Mouse (Mus musculus): ENCODE measurements around the gene Pde10a. TPM values are rescaled to one million over a fixed set of nuclear protein-coding genes. Genes with fewer than 3 reads are reported as not detected.
A peak's percentile ranks its signal among the peaks of the same experiment; 100 is the strongest.

The Pde10a gene
- polyA plus RNA-seq, 1 experiment from 2014 or later = 24.5 TPM

- no peak for ATAC-seq
- Histone ChIP-seq H3K4me3 (replicated peaks; ENCODE audit: low read length) (no peak overlapping the region), H3K4me1 (replicated peaks; ENCODE audit: control insufficient read depth, insufficient read depth, low read length) (no peaks in the 10 kb centered on the region), H3K4me2 (ENCODE audit: low read length) (no peak overlapping the region), H3K9me3 (ENCODE audit: control insufficient read depth, low read length) (no peaks in the 10 kb centered on the region), H3K27ac (ENCODE audit: low read length) (no peak overlapping the region), H3K9ac (replicated peaks; ENCODE audit: low read depth, low read length) (no peak overlapping the region), H3K36me3 (ENCODE audit: control insufficient read depth, insufficient read depth) (no peaks in the 10 kb centered on the region), H3K27me3 (replicated peaks; ENCODE audit: control insufficient read depth, insufficient read depth, low read length) (no peaks in the 10 kb centered on the region)
- 59% methylated on average over 6 of the region's 6 CpGs for WGBS
Observed at GRCm38 (mm10) chr17:8731073-8731472, 205.9 kb downstream of the Pde10a start.

GRCm38 (mm10) chr17:8736259-8736658 is 211.1 kb downstream of the Pde10a start:
- Histone ChIP-seq H3K4me3 (replicated peaks; ENCODE audit: low read length) (no peak overlapping the region), H3K27me3 (replicated peaks; ENCODE audit: control insufficient read depth, insufficient read depth, low read length) (no peaks in the 10 kb centered on the region), H3K4me2 (ENCODE audit: low read length) (no peak overlapping the region), H3K9ac (replicated peaks; ENCODE audit: low read depth, low read length) (no peak overlapping the region), H3K36me3 (ENCODE audit: control insufficient read depth, insufficient read depth) (no peaks in the 10 kb centered on the region), H3K27ac (ENCODE audit: low read length) (no peak overlapping the region), H3K4me1 (replicated peaks; ENCODE audit: control insufficient read depth, insufficient read depth, low read length) (no peaks in the 10 kb centered on the region), H3K9me3 (ENCODE audit: control insufficient read depth, low read length) (no peaks in the 10 kb centered on the region)
- peak; percentile 89 for ATAC-seq
- WGBS = 28% methylated on average over 6 of the region's 6 CpGs

- H3K4me2 ChIP-seq (ENCODE audit: low read length) = no peak overlapping the region
- no peaks in the 10 kb centered on the region for H3K4me1 ChIP-seq (replicated peaks; ENCODE audit: control insufficient read depth, insufficient read depth, low read length)
- no peak overlapping the region for H3K9ac ChIP-seq (replicated peaks; ENCODE audit: low read depth, low read length)
- WGBS = 74% methylated on average over 3 of the region's 3 CpGs
- peak; percentile 40; the same call in 1 of the 2 replicates for ATAC-seq
- no peaks in the 10 kb centered on the region for H3K27me3 ChIP-seq (replicated peaks; ENCODE audit: control insufficient read depth, insufficient read depth, low read length)
- H3K36me3 ChIP-seq (ENCODE audit: control insufficient read depth, insufficient read depth) = no peaks in the 10 kb centered on the region
- no peak overlapping the region; the same call in 1 of the 2 replicates for H3K27ac ChIP-seq (ENCODE audit: low read length)
- no peaks in the 10 kb centered on the region for H3K9me3 ChIP-seq (ENCODE audit: control insufficient read depth, low read length)
- no peak overlapping the region for H3K4me3 ChIP-seq (replicated peaks; ENCODE audit: low read length)
Observed at GRCm38 (mm10) chr17:8742772-8743171, 217.6 kb downstream of the Pde10a start.

- Histone ChIP-seq H3K9me3 (ENCODE audit: control insufficient read depth, low read length) (no peaks in the 10 kb centered on the region), H3K36me3 (ENCODE audit: control insufficient read depth, insufficient read depth) (no peaks in the 10 kb centered on the region), H3K4me3 (replicated peaks; ENCODE audit: low read length) (no peak overlapping the region), H3K4me2 (ENCODE audit: low read length) (no peak overlapping the region), H3K4me1 (replicated peaks; ENCODE audit: control insufficient read depth, insufficient read depth, low read length) (no peaks in the 10 kb centered on the region), H3K9ac (replicated peaks; ENCODE audit: low read depth, low read length) (no peak overlapping the region), H3K27ac (ENCODE audit: low read length) (no peak overlapping the region), H3K27me3 (replicated peaks; ENCODE audit: control insufficient read depth, insufficient read depth, low read length) (no peaks in the 10 kb centered on the region)
- WGBS = 66% methylated on average over 1 of the region's 1 CpGs
- ATAC-seq = no peak
Observed at GRCm38 (mm10) chr17:8745334-8745733, 220.2 kb downstream of the Pde10a start.

- no peak for ATAC-seq
- no peak overlapping the region for H3K9ac ChIP-seq (replicated peaks; ENCODE audit: low read depth, low read length)
- no peak overlapping the region for H3K4me3 ChIP-seq (replicated peaks; ENCODE audit: low read length)
Observed at GRCm38 (mm10) chr17:8749426-8749825, 224.3 kb downstream of the Pde10a start.

GRCm38 (mm10) chr17:8757576-8757975 is 232.4 kb downstream of the Pde10a start:
- Histone ChIP-seq H3K9ac (replicated peaks; ENCODE audit: low read depth, low read length) (no peak overlapping the region), H3K27ac (ENCODE audit: low read length) (no peak overlapping the region), H3K4me3 (replicated peaks; ENCODE audit: low read length) (no peak overlapping the region), H3K36me3 (ENCODE audit: control insufficient read depth, insufficient read depth) (no peaks in the 10 kb centered on the region), H3K4me1 (replicated peaks; ENCODE audit: control insufficient read depth, insufficient read depth, low read length) (no peaks in the 10 kb centered on the region), H3K27me3 (replicated peaks; ENCODE audit: control insufficient read depth, insufficient read depth, low read length) (no peaks in the 10 kb centered on the region), H3K4me2 (ENCODE audit: low read length) (no peak overlapping the region), H3K9me3 (ENCODE audit: control insufficient read depth, low read length) (no peaks in the 10 kb centered on the region)
- ATAC-seq = no peak
- 95% methylated on average over 5 of the region's 5 CpGs for WGBS

More at GRCm38 (mm10) chr17:8749426-8749825, 224.3 kb downstream of the Pde10a start:
- H3K4me2 ChIP-seq (ENCODE audit: low read length) = no peak overlapping the region
- H3K27ac ChIP-seq (ENCODE audit: low read length) = no peak overlapping the region
- WGBS = 78% methylated on average over 4 of the region's 4 CpGs
- H3K27me3 ChIP-seq (replicated peaks; ENCODE audit: control insufficient read depth, insufficient read depth, low read length) = no peaks in the 10 kb centered on the region
- no peaks in the 10 kb centered on the region for H3K36me3 ChIP-seq (ENCODE audit: control insufficient read depth, insufficient read depth)
- no peaks in the 10 kb centered on the region for H3K9me3 ChIP-seq (ENCODE audit: control insufficient read depth, low read length)
- H3K4me1 ChIP-seq (replicated peaks; ENCODE audit: control insufficient read depth, insufficient read depth, low read length) = no peaks in the 10 kb centered on the region

GRCm38 (mm10) chr17:8763248-8763647 is 238.1 kb downstream of the Pde10a start:
- ATAC-seq = no peak
- H3K4me2 ChIP-seq (ENCODE audit: low read length) = no peak overlapping the region
- WGBS = 24% methylated on average over 1 of the region's 1 CpGs
- no peak overlapping the region for H3K9ac ChIP-seq (replicated peaks; ENCODE audit: low read depth, low read length)
- no peaks in the 10 kb centered on the region for H3K36me3 ChIP-seq (ENCODE audit: control insufficient read depth, insufficient read depth)
- no peaks in the 10 kb centered on the region for H3K27me3 ChIP-seq (replicated peaks; ENCODE audit: control insufficient read depth, insufficient read depth, low read length)
- no peak overlapping the region for H3K4me3 ChIP-seq (replicated peaks; ENCODE audit: low read length)
- H3K27ac ChIP-seq (ENCODE audit: low read length) = no peak overlapping the region
- no peaks in the 10 kb centered on the region for H3K9me3 ChIP-seq (ENCODE audit: control insufficient read depth, low read length)
- H3K4me1 ChIP-seq (replicated peaks; ENCODE audit: control insufficient read depth, insufficient read depth, low read length) = no peaks in the 10 kb centered on the region

- 87% methylated on average over 5 of the region's 5 CpGs for WGBS
- H3K4me1 ChIP-seq (replicated peaks; ENCODE audit: control insufficient read depth, insufficient read depth, low read length) = no peaks in the 10 kb centered on the region
- no peak for ATAC-seq
- H3K4me2 ChIP-seq (ENCODE audit: low read length) = no peak overlapping the region
- H3K9ac ChIP-seq (replicated peaks; ENCODE audit: low read depth, low read length) = no peak overlapping the region
- H3K9me3 ChIP-seq (ENCODE audit: control insufficient read depth, low read length) = peaks cover 3% of the 10 kb centered on the region; the same call in 1 of the 2 replicates
- no peaks in the 10 kb centered on the region for H3K36me3 ChIP-seq (ENCODE audit: control insufficient read depth, insufficient read depth)
- H3K4me3 ChIP-seq (replicated peaks; ENCODE audit: low read length) = no peak overlapping the region
- H3K27me3 ChIP-seq (replicated peaks; ENCODE audit: control insufficient read depth, insufficient read depth, low read length) = no peaks in the 10 kb centered on the region
- no peak overlapping the region for H3K27ac ChIP-seq (ENCODE audit: low read length)
Observed at GRCm38 (mm10) chr17:8765987-8766576, 240.9 kb downstream of the Pde10a start.

- Histone ChIP-seq H3K4me2 (ENCODE audit: low read length) (no peak overlapping the region), H3K27ac (ENCODE audit: low read length) (no peak overlapping the region), H3K4me3 (replicated peaks; ENCODE audit: low read length) (no peak overlapping the region), H3K9ac (replicated peaks; ENCODE audit: low read depth, low read length) (no peak overlapping the region), H3K27me3 (replicated peaks; ENCODE audit: control insufficient read depth, insufficient read depth, low read length) (no peaks in the 10 kb centered on the region), H3K9me3 (ENCODE audit: control insufficient read depth, low read length) (peaks cover 3% of the 10 kb centered on the region; the same call in 1 of the 2 replicates), H3K4me1 (replicated peaks; ENCODE audit: control insufficient read depth, insufficient read depth, low read length) (no peaks in the 10 kb centered on the region; the same call in 1 of the 2 replicates), H3K36me3 (ENCODE audit: control insufficient read depth, insufficient read depth) (no peaks in the 10 kb centered on the region)
- 79% methylated on average over 1 of the region's 1 CpGs for WGBS
- no peak for ATAC-seq
Observed at GRCm38 (mm10) chr17:8769155-8769554, 244.0 kb downstream of the Pde10a start.

- Histone ChIP-seq H3K36me3 (ENCODE audit: control insufficient read depth, insufficient read depth) (no peaks in the 10 kb centered on the region), H3K27me3 (replicated peaks; ENCODE audit: control insufficient read depth, insufficient read depth, low read length) (no peaks in the 10 kb centered on the region), H3K9ac (replicated peaks; ENCODE audit: low read depth, low read length) (no peak overlapping the region), H3K4me3 (replicated peaks; ENCODE audit: low read length) (no peak overlapping the region), H3K9me3 (ENCODE audit: control insufficient read depth, low read length) (peaks cover 3% of the 10 kb centered on the region; the same call in 1 of the 2 replicates), H3K4me2 (ENCODE audit: low read length) (no peak overlapping the region), H3K4me1 (replicated peaks; ENCODE audit: control insufficient read depth, insufficient read depth, low read length) (no peaks in the 10 kb centered on the region; the same call in 1 of the 2 replicates), H3K27ac (ENCODE audit: low read length) (no peak overlapping the region)
- WGBS = 80% methylated on average over 6 of the region's 6 CpGs
- no peak for ATAC-seq
Observed at GRCm38 (mm10) chr17:8773391-8773790, 248.2 kb downstream of the Pde10a start.
